8 mouse cellular contexts compared by ENCODE assay signal in genomic region chr6:42257303-42257863, GRCm38 (mm10). TPM values are rescaled to one million over a fixed set of nuclear protein-coding genes. Genes with fewer than 3 reads are reported as not detected.
DNase-seq lines count a peak whose midpoint lies in the region; ATAC-seq lines count a peak whose summit lies in the region.

No protein-coding gene starts in this region.

- no peak overlapping the region for H3K9ac ChIP-seq in liver, embryonic 16.5 days (ENCODE audit: low read depth, low read length)
- no peak overlapping the region for H3K9ac ChIP-seq in neural tube, embryonic 13.5 days

- no peak overlapping the region for H3K4me3 ChIP-seq in heart, embryonic 10.5 days
- no peak overlapping the region for H3K4me3 ChIP-seq in liver, embryonic 16.5 days (ENCODE audit: low read depth, low read length)
- H3K4me3 ChIP-seq in neural tube, embryonic 13.5 days: no peak overlapping the region

- H3K9me3 ChIP-seq in heart, embryonic 10.5 days: no peaks in the 10 kb centered on the region
- no peaks in the 10 kb centered on the region for H3K9me3 ChIP-seq in liver, embryonic 16.5 days (replicated peaks; ENCODE audit: control insufficient read depth, low read length)
- no peaks in the 10 kb centered on the region for H3K9me3 ChIP-seq in neural tube, embryonic 13.5 days

- peak; percentile 91 for ATAC-seq in liver, embryonic 16.5 days (ENCODE audit: low read depth)
- peak; percentile 72; the same call in 1 of the 2 replicates for ATAC-seq in neural tube, embryonic 13.5 days (ENCODE audit: low read depth)

- peak; percentile 66 for DNase-seq in CD4-positive helper T cell, adult 2 months (ENCODE audit: low read depth, low spot score)
- DNase-seq in ZHBTc4 (ENCODE audit: low read depth, low spot score): peak; percentile 70
- DNase-seq in embryo, embryonic 10.5 days (ENCODE audit: low spot score): peak; percentile 75
- DNase-seq in heart, embryonic 10.5 days (ENCODE audit: low spot score): peak; percentile 87
- peak; percentile 78 for DNase-seq in kidney, adult 9 months
- DNase-seq in thymus, postnatal 0 days (ENCODE audit: low spot score): peak; percentile 76

- H3K27me3 ChIP-seq in heart, embryonic 10.5 days (ENCODE audit: insufficient read depth, poor library complexity, severe bottlenecking): no peaks in the 10 kb centered on the region; the same call in 1 of the 2 replicates
- no peaks in the 10 kb centered on the region for H3K27me3 ChIP-seq in liver, embryonic 16.5 days (ENCODE audit: control insufficient read depth, insufficient read depth, low read depth, low read length)
- 0 out of 2 replicates have a peak, but pooled peaks cover 6% of the 10 kb centered on the region for H3K27me3 ChIP-seq in neural tube, embryonic 13.5 days

- no peak overlapping the region for H3K4me2 ChIP-seq in liver, embryonic 16.5 days (ENCODE audit: low read depth, low read length)
- no peak overlapping the region for H3K4me2 ChIP-seq in neural tube, embryonic 13.5 days

- 16% methylated on average over 11 of the region's 11 CpGs for WGBS in heart, embryonic 10.5 days
- 12% methylated on average over 11 of the region's 11 CpGs for WGBS in liver, embryonic 16.5 days (ENCODE audit: insufficient replicate concordance)
- 20% methylated on average over 11 of the region's 11 CpGs for WGBS in neural tube, embryonic 13.5 days

- peaks cover 6% of the 10 kb centered on the region for H3K4me1 ChIP-seq in heart, embryonic 10.5 days
- peaks cover 10% of the 10 kb centered on the region for H3K4me1 ChIP-seq in liver, embryonic 16.5 days (ENCODE audit: control insufficient read depth, low read depth, low read length)
- H3K4me1 ChIP-seq in neural tube, embryonic 13.5 days (replicated peaks): 0 out of 2 replicates have a peak, but pooled peaks cover 3% of the 10 kb centered on the region

- no peak overlapping the region for H3K27ac ChIP-seq in heart, embryonic 10.5 days
- H3K27ac ChIP-seq in liver, embryonic 16.5 days (ENCODE audit: low read length): no peak overlapping the region
- no peak overlapping the region for H3K27ac ChIP-seq in neural tube, embryonic 13.5 days (replicated peaks)

- no peaks in the 10 kb centered on the region for H3K36me3 ChIP-seq in heart, embryonic 10.5 days
- no peaks in the 10 kb centered on the region for H3K36me3 ChIP-seq in liver, embryonic 16.5 days (ENCODE audit: control insufficient read depth, insufficient read depth)
- H3K36me3 ChIP-seq in neural tube, embryonic 13.5 days: no peaks in the 10 kb centered on the region

RNA-seq across cellular contexts. Expression of gene Tmem139, which starts 4.4 kb away (rescaled TPM):
- polyA plus RNA-seq in heart, embryonic 10.5 days (2016; fragmentation: Nextera tagmentation; extraction: Ambion mirVana): 0.21 and 0.41 TPM in 2 replicates
- polyA plus RNA-seq in liver, embryonic 16.5 days (2015; fragmentation: Nextera tagmentation; extraction: Ambion mirVana): 0.21 TPM in 1 of 2 replicates, not detected in the other
- polyA plus RNA-seq in neural tube, embryonic 13.5 days (2015; fragmentation: Nextera tagmentation; extraction: Ambion mirVana): 0.26 and 0.28 TPM in 2 replicates
- polyA plus RNA-seq in thymus, postnatal 0 days (2015; fragmentation: Nextera tagmentation; extraction: Ambion mirVana): 0.43 and 0.54 TPM in 2 replicates

RNA-seq across cellular contexts. Expression of gene Casp2, which starts 7.4 kb away (rescaled TPM):
- polyA plus RNA-seq in heart, embryonic 10.5 days (2016; fragmentation: Nextera tagmentation; extraction: Ambion mirVana): 40.8 and 45.2 TPM in 2 replicates
- polyA plus RNA-seq in liver, embryonic 16.5 days (2015; fragmentation: Nextera tagmentation; extraction: Ambion mirVana): 23.4 and 24.5 TPM in 2 replicates
- polyA plus RNA-seq in neural tube, embryonic 13.5 days (2015; fragmentation: Nextera tagmentation; extraction: Ambion mirVana): 39.1 and 45.5 TPM in 2 replicates
- 72.7 and 74.5 TPM in 2 replicates for polyA plus RNA-seq in thymus, postnatal 0 days (2015; fragmentation: Nextera tagmentation; extraction: Ambion mirVana)

RNA-seq across cellular contexts. Expression of gene Gstk1, which starts 11.6 kb away (rescaled TPM):
- 9.7 and 13.8 TPM in 2 replicates for polyA plus RNA-seq in heart, embryonic 10.5 days (2016; fragmentation: Nextera tagmentation; extraction: Ambion mirVana)
- polyA plus RNA-seq in liver, embryonic 16.5 days (2015; fragmentation: Nextera tagmentation; extraction: Ambion mirVana): 7.7 and 8.1 TPM in 2 replicates
- polyA plus RNA-seq in neural tube, embryonic 13.5 days (2015; fragmentation: Nextera tagmentation; extraction: Ambion mirVana): 17.7 and 17.8 TPM in 2 replicates
- polyA plus RNA-seq in thymus, postnatal 0 days (2015; fragmentation: Nextera tagmentation; extraction: Ambion mirVana): 7.5 and 10.0 TPM in 2 replicates

RNA-seq across cellular contexts. Expression of gene Clcn1, which starts 29.1 kb away (rescaled TPM):
- 0.59 and 0.67 TPM in 2 replicates for polyA plus RNA-seq in heart, embryonic 10.5 days (2016; fragmentation: Nextera tagmentation; extraction: Ambion mirVana)
- 0.08 and 0.14 TPM in 2 replicates for polyA plus RNA-seq in liver, embryonic 16.5 days (2015; fragmentation: Nextera tagmentation; extraction: Ambion mirVana)
- 1.7 and 2.0 TPM in 2 replicates for polyA plus RNA-seq in neural tube, embryonic 13.5 days (2015; fragmentation: Nextera tagmentation; extraction: Ambion mirVana)
- 0.10 and 0.26 TPM in 2 replicates for polyA plus RNA-seq in thymus, postnatal 0 days (2015; fragmentation: Nextera tagmentation; extraction: Ambion mirVana)

RNA-seq across cellular contexts. Expression of gene Tas2r144, which starts 42.3 kb away (rescaled TPM):
- polyA plus RNA-seq in heart, embryonic 10.5 days (2016; fragmentation: Nextera tagmentation; extraction: Ambion mirVana): not detected in 2 replicates
- not detected in 2 replicates for polyA plus RNA-seq in liver, embryonic 16.5 days (2015; fragmentation: Nextera tagmentation; extraction: Ambion mirVana)
- not detected in 2 replicates for polyA plus RNA-seq in neural tube, embryonic 13.5 days (2015; fragmentation: Nextera tagmentation; extraction: Ambion mirVana)
- not detected in 2 replicates for polyA plus RNA-seq in thymus, postnatal 0 days (2015; fragmentation: Nextera tagmentation; extraction: Ambion mirVana)
